Mouse (Mus musculus) layer of hippocampus, adult 18-20 months (tissue): ENCODE measurements at regions not wholly inside any gene's neighbourhood (a gene's known extent, or its start where the extent isn't known, plus 50 kb on each side); places are given as distances from the start of the nearest gene placed in this dataset.

Experiments used
- DNase-seq, 2 experiments: peaks; one replicate each; pipeline ENCODE4 v3.0.0; 2022; ENCODE audit warnings: low spot score in 2 of 2

DNA sequence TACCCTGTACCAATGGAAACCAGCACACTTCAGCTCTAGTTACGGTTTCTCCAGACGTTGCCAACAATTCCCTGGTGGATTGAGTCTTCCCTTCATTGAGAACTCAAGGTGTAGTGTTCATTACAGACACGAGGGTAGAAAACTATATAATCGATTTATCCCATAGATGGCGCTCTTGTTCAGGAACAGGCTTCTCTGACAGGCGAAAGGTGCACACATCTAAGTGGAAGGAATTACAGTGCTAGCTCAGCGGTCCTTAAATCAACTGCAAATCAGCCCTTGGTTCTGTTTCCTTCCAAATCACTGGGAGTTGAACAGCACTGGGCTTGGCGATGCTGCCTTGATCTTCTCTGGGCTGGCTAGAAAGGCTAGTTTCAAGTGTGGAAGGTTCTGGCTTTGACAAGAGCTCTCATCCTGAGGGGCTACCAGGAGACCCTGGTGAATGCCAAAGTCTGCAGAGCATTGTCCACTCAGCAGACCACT, 161.1 kb downstream of the March11 start:
- DNase-seq = peak; percentile 6 to 77

DNA sequence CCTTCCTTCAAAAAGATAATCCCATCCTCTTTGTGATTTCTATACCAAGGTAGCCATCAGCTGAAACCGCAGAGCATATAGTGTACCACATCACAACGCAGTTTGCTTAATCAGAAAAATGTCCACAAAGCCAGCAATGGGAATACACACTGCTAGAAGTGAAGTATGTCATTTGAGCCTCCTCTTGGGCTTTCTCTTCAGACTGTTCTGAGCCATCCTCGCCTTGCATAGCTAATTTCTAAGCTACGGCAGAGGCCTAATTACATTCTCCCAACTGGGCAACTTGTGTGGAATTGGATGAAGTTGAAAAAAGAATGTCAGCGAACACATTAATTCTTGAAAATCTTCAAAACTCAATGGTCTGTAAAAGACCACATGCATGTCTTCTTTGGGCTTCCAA, 178.5 kb downstream of the March11 start:
- no peak for DNase-seq
